Mouse (Mus musculus): ENCODE data around the gene Spata17. TPM values are rescaled to one million over a fixed set of nuclear protein-coding genes. Genes with fewer than 3 reads are reported as not detected.

The Spata17 gene
- total and polyA plus RNA-seq, 2 experiments from 2014 or later: 1.2 to 2.0 TPM

DNA sequence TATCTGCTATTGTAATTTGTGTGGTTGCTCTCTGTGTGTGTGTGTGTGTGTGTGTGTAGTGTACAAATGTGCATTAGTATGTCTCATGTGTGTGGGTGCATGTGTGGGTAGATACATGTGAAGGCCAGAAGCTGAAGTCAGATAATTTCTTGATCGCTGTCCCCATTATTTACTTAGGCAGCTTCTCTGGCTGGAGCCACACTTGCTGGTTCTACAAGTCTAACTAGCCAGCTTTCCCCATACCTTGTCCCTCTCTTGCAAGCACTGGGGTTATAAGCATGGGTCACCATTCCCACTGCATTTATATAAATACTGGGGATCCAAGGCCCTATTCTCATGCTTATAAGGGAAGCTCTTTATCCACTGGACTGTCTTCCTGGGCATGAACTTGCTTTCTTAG lies 39.3 kb downstream of the Spata17 start:
- H3K9me3 ChIP-seq (ENCODE audit: low read length): no peaks in the 10 kb centered on the region
- no peak for TF ChIP-seq CTCF (IDR thresholded peaks at IDR 0.05; ENCODE audit: low read depth)
- no peak for DNase-seq
- no peaks in the 10 kb centered on the region for H3K27me3 ChIP-seq (ENCODE audit: insufficient read depth, low read length)
- H3K4me1 ChIP-seq (ENCODE audit: insufficient read depth): no peaks in the 10 kb centered on the region
- H3K4me2 ChIP-seq (ENCODE audit: low read depth): no peak overlapping the region
- no peak overlapping the region for H3K27ac ChIP-seq (ENCODE audit: low read depth, low read length)
- H3K36me3 ChIP-seq (ENCODE audit: insufficient read depth): no peaks in the 10 kb centered on the region
- ATAC-seq: no peak
- H3K4me3 ChIP-seq (ENCODE audit: low read depth, low read length): no peak overlapping the region
- WGBS: 100% methylated on average over 1 of the region's 1 CpGs
- H3K9ac ChIP-seq: no peak overlapping the region

DNA sequence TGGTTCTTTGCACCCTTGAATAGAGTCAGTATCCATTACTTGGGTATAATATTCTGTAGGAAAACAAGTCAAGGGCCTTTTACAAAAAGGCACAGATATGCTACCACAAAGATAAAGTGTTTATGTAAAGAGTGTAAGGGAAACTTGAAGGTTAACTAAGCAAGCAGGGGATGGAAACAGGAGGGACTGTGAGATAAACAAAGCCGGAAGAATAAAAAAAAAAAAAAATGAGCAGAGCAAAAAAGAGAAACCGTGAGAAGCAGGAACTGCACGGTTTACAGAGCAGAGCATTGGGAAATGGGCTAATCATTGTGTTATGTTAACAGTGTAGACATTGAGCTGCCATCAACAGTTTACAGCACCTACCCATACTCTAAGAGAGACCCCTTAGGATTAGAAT lies 44.9 kb downstream of the Spata17 start:
- H3K27me3 ChIP-seq (ENCODE audit: insufficient read depth, low read length): no peaks in the 10 kb centered on the region
- H3K4me1 ChIP-seq (ENCODE audit: insufficient read depth): no peaks in the 10 kb centered on the region
- H3K27ac ChIP-seq (ENCODE audit: low read depth, low read length): no peak overlapping the region
- H3K36me3 ChIP-seq (ENCODE audit: insufficient read depth): no peaks in the 10 kb centered on the region
- TF ChIP-seq CTCF (IDR thresholded peaks at IDR 0.05; ENCODE audit: low read depth): no peak
- no peak for ATAC-seq
- H3K9ac ChIP-seq: no peak overlapping the region
- no peak overlapping the region for H3K4me3 ChIP-seq (ENCODE audit: low read depth, low read length)
- DNase-seq: no peak
- WGBS: 80% methylated on average over 3 of the region's 3 CpGs
- H3K9me3 ChIP-seq (ENCODE audit: low read length): no peaks in the 10 kb centered on the region
- H3K4me2 ChIP-seq (ENCODE audit: low read depth): no peak overlapping the region

DNA sequence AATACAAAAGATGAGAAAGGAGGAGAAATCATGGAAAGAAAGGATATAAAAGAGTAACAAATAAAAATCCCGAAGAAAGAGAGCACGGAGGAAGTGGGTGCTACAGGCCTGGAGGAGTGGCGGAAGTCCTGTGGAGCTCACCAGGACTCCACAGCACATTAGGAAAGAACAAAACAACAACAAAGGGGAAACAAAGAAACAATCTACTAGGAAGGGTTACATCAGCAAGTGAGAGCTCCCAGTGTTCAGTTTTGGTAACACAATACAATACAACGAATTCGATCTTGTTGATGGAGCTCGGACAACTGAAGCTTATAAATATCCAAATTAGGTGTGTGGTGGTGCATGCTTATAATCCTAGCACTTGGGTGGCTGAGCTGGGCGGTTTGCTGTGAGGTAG lies 45.6 kb downstream of the Spata17 start:
- no peak for DNase-seq
- Histone ChIP-seq H3K4me3 (ENCODE audit: low read depth, low read length) (no peak overlapping the region), H3K9me3 (ENCODE audit: low read length) (no peaks in the 10 kb centered on the region), H3K27me3 (ENCODE audit: insufficient read depth, low read length) (no peaks in the 10 kb centered on the region), H3K27ac (ENCODE audit: low read depth, low read length) (no peak overlapping the region), H3K36me3 (ENCODE audit: insufficient read depth) (no peaks in the 10 kb centered on the region), H3K4me1 (ENCODE audit: insufficient read depth) (no peaks in the 10 kb centered on the region), H3K9ac (no peak overlapping the region), H3K4me2 (ENCODE audit: low read depth) (no peak overlapping the region)
- 55% methylated on average over 7 of the region's 7 CpGs for WGBS
- TF ChIP-seq CTCF (IDR thresholded peaks at IDR 0.05; ENCODE audit: low read depth): no peak
- no peak for ATAC-seq

DNA sequence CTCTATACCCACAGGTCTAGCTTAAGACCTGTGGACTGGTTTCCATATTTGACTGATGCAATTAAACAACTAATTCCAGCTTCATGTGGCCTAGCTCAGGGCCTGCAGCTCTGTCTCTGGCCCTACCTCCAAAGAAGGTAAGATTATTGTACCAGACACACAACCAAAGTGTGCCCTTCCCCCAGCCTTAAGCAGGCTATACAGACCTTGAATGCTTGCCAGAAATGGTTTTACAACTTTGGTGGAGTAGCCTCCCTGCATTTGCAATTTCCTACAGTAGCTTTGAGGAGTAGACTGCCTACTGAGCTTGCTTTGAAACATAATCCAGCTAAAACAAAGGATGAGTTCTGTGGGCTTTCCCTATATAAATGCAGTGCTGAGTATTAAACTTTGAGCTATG lies 51.7 kb downstream of the Spata17 start:
- Histone ChIP-seq H3K27ac (ENCODE audit: low read depth, low read length) (no peak overlapping the region), H3K9me3 (ENCODE audit: low read length) (no peaks in the 10 kb centered on the region), H3K9ac (no peak overlapping the region), H3K27me3 (ENCODE audit: insufficient read depth, low read length) (no peaks in the 10 kb centered on the region), H3K36me3 (ENCODE audit: insufficient read depth) (no peaks in the 10 kb centered on the region), H3K4me2 (ENCODE audit: low read depth) (no peak overlapping the region), H3K4me3 (ENCODE audit: low read depth, low read length) (no peak overlapping the region), H3K4me1 (ENCODE audit: insufficient read depth) (no peaks in the 10 kb centered on the region)
- ATAC-seq (no peak), DNase-seq (no peak)
- TF ChIP-seq CTCF (IDR thresholded peaks at IDR 0.05; ENCODE audit: low read depth): no peak

DNA sequence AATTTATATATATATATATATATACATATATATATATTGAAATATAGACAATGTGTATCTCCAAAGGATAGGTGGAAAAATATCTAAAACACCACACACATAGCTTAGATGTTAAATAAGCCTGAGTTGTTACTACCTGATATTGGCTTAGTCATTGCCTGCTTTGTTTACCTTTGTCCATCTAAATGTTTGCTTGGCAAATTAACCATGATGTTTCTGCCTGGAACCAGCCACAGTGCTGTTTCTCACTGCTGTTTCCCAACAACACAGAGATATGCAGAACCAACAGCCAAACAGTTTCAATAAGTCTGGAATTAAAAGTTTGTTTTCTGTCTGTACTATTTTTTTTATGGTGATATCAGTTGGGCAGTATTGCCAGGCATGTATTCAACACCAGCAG lies 59.6 kb downstream of the Spata17 start:
- no peaks in the 10 kb centered on the region for H3K9me3 ChIP-seq (ENCODE audit: low read length)
- no peak overlapping the region for H3K4me3 ChIP-seq (ENCODE audit: low read depth, low read length)
- H3K4me1 ChIP-seq (ENCODE audit: insufficient read depth): no peaks in the 10 kb centered on the region
- ATAC-seq (no peak), DNase-seq (no peak)
- no peak overlapping the region for H3K27ac ChIP-seq (ENCODE audit: low read depth, low read length)
- no peaks in the 10 kb centered on the region for H3K27me3 ChIP-seq (ENCODE audit: insufficient read depth, low read length)
- no peak overlapping the region for H3K4me2 ChIP-seq (ENCODE audit: low read depth)
- no peak overlapping the region for H3K9ac ChIP-seq
- TF ChIP-seq CTCF (IDR thresholded peaks at IDR 0.05; ENCODE audit: low read depth): no peak
- H3K36me3 ChIP-seq (ENCODE audit: insufficient read depth): no peaks in the 10 kb centered on the region

DNA sequence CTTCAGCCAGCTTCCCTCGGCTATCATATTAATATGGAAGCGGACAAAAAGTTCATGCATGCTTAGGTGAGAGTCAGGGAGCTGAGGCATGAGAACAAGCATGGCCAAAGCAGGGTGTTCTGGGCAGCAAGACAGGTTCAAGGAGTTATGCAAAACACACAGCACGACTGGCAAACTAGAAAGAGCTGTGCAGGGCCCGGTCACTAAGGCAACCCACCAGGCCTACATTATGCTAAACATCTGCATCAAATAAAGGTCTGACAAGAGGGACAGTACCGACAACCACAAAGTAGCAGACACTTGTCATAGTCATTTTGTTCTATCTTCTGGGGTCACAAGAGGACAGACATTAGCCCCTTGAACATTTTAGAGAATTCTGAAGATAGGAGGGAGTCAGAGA lies 61.6 kb downstream of the Spata17 start:
- no peak for DNase-seq
- Histone ChIP-seq H3K27ac (ENCODE audit: low read depth, low read length) (no peak overlapping the region), H3K4me3 (ENCODE audit: low read depth, low read length) (no peak overlapping the region), H3K9me3 (ENCODE audit: low read length) (no peaks in the 10 kb centered on the region), H3K4me2 (ENCODE audit: low read depth) (no peak overlapping the region), H3K27me3 (ENCODE audit: insufficient read depth, low read length) (no peaks in the 10 kb centered on the region), H3K4me1 (ENCODE audit: insufficient read depth) (no peaks in the 10 kb centered on the region), H3K9ac (no peak overlapping the region), H3K36me3 (ENCODE audit: insufficient read depth) (no peaks in the 10 kb centered on the region)
- no peak for TF ChIP-seq CTCF (IDR thresholded peaks at IDR 0.05; ENCODE audit: low read depth)
- no peak for ATAC-seq
- WGBS: 75% methylated on average over 5 of the region's 5 CpGs

DNA sequence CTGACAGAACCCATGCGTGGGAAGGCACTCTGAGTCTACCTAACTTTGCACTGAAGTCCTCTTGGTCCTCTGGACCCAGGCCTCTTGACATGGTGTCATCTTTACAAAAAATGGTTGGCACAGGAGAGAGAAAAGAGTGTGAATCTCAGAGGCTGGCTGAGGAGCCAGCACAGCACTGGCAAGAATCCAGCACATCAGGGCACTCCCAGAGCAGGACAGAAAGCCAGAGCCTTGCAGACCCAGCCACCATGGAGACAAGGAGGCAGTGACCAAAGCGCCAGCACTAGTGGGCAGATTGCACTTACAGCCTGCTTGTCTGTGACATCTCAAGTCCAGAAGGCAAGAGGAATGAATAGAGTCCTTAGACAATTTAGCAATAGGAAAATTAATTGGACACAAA lies 62.7 kb downstream of the Spata17 start:
- Histone ChIP-seq H3K27ac (ENCODE audit: low read depth, low read length) (no peak overlapping the region), H3K9me3 (ENCODE audit: low read length) (no peaks in the 10 kb centered on the region), H3K9ac (no peak overlapping the region), H3K36me3 (ENCODE audit: insufficient read depth) (no peaks in the 10 kb centered on the region), H3K27me3 (ENCODE audit: insufficient read depth, low read length) (no peaks in the 10 kb centered on the region), H3K4me2 (ENCODE audit: low read depth) (no peak overlapping the region), H3K4me1 (ENCODE audit: insufficient read depth) (no peaks in the 10 kb centered on the region), H3K4me3 (ENCODE audit: low read depth, low read length) (no peak overlapping the region)
- no peak for ATAC-seq
- TF ChIP-seq CTCF (IDR thresholded peaks at IDR 0.05; ENCODE audit: low read depth): no peak
- DNase-seq: no peak
- WGBS: 82% methylated on average over 2 of the region's 2 CpGs

DNA sequence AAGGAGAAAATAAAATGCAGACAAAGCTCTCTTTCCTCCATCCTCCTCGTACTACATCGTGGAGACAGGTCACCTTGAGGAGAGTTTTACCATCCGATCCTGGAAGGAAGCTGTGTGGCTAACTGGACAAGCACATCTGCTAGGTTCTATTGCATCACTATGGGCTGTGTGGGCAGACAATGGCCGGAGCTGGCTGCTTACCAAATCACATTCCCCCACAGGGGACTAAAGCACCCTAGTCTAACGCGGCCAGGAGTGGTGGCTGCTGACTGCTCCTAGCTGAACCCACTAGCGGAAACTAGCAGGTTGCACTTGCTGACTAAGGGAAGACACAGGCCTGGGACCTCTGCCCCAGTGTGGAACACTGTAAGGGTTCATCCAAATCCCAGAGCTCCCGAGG lies 72.3 kb downstream of the Spata17 start:
- H3K4me2 ChIP-seq (ENCODE audit: low read depth): no peak overlapping the region
- ATAC-seq (no peak), DNase-seq (no peak)
- no peaks in the 10 kb centered on the region for H3K36me3 ChIP-seq (ENCODE audit: insufficient read depth)
- 65% methylated on average over 8 of the region's 8 CpGs for WGBS
- no peak for TF ChIP-seq CTCF (IDR thresholded peaks at IDR 0.05; ENCODE audit: low read depth)
- no peak overlapping the region for H3K9ac ChIP-seq
- no peaks in the 10 kb centered on the region for H3K27me3 ChIP-seq (ENCODE audit: insufficient read depth, low read length)
- no peaks in the 10 kb centered on the region for H3K9me3 ChIP-seq (ENCODE audit: low read length)
- H3K27ac ChIP-seq (ENCODE audit: low read depth, low read length): no peak overlapping the region
- no peak overlapping the region for H3K4me3 ChIP-seq (ENCODE audit: low read depth, low read length)
- H3K4me1 ChIP-seq (ENCODE audit: insufficient read depth): no peaks in the 10 kb centered on the region

Data from forebrain, postnatal 0 days (tissue).